Mouse (Mus musculus): ENCODE results near the gene Hmcn2. TPM values are rescaled to one million over a fixed set of nuclear protein-coding genes. Genes with fewer than 3 reads are reported as not detected.

The Hmcn2 gene
- total RNA-seq, 2 experiments from 2014 or later, result 0.21 to 0.32 TPM

GRCm38 (mm10) chr2:31449441-31449815 is 135.2 kb downstream of the Hmcn2 start:
- DNase-seq (ENCODE audit: low spot score in 2 of 2), result peak; percentile 45 to 71
- intact Hi-C loops (cut with DNase I), result no loop called here

DNA sequence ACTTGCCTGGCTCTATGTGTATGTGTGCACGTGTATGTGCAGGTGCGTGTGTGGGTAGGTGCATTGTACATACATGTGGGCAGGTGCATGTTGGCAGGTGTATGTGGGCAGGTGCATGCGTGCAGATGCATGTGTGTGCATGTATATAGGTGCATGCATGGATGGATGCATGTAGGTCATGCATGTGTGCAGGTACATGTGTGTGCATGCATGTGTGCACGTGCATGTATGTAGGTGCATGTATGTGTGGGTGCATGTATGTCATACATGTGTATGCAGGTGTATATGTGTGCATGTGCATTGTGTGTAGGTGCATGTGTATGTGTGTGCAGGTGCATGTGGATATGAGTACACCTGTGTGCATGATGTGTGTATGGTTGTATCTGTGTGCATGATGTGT is 135.7 kb downstream of the Hmcn2 start:
- intact Hi-C loops (cut with DNase I), result no loop called here
- DNase-seq (ENCODE audit: low spot score in 2 of 2), result no peak

DNA sequence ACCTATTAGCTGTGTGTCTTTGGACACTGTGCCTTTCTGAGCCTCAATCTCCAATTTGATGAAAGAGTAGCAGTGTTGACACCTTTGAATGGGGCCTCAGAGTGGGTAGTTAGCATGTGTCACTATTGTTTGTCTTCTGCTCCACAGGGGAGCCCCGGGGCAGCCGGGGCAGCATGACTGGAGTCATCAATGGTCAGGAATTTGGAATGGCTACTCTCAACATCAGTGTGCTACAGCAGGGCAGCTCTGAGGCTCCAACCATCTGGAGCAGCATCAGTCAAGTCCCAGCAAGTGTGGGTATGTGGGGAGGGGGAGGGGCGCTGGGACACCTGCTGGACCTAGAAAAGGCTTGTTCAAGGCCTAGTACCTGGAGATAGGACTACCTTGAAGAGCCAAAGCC is 136.4 kb downstream of the Hmcn2 start:
- intact Hi-C loops (cut with DNase I), result no loop called here

DNA sequence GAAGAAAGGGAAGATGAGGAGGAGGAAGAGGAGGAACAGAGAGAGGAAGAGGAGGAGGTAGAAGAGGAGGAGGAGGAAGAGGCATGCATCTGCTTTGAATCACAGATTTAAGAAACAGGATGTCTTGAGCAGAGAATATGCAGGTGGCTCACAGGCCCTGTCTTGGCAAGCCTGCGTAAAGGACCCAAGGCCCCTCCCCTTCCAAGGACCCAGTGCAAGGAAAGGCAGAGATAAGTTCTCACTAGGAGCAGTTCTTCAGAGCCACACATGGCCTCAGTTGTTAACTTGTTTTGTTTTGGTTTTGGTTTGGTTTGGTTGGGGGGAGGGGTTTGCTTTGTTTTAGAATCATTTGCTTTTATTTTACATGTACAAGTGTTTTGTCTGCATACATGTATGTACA is 137.3 kb downstream of the Hmcn2 start:
- no peak for DNase-seq (ENCODE audit: low spot score in 2 of 2)
- intact Hi-C loops (cut with DNase I), result no loop called here

More for the DNA sequence above, 136.4 kb downstream of the Hmcn2 start:
- DNase-seq (ENCODE audit: low spot score in 2 of 2), result no peak

DNA sequence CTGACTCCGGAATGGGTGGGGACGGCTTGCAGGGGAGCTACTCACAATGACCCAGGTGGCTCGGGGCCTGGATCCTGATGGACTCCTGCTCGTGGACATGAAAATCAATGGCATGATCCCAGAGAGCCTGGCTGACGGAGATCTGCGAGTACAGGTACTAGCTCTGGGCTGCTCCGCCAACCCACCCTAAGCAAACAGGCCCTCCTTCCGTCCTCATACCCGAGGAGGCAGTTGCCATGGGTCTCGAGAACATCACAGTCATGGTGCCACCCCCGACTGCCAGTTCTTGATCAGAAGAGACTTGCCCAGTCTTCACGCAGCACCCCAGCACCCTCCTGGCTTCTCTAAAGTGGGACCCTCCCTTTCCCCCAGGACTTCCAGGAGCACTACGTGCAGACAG is 138.8 kb downstream of the Hmcn2 start:
- DNase-seq (ENCODE audit: low spot score in 2 of 2), result no peak
- intact Hi-C loops (cut with DNase I), result no loop called here

DNA sequence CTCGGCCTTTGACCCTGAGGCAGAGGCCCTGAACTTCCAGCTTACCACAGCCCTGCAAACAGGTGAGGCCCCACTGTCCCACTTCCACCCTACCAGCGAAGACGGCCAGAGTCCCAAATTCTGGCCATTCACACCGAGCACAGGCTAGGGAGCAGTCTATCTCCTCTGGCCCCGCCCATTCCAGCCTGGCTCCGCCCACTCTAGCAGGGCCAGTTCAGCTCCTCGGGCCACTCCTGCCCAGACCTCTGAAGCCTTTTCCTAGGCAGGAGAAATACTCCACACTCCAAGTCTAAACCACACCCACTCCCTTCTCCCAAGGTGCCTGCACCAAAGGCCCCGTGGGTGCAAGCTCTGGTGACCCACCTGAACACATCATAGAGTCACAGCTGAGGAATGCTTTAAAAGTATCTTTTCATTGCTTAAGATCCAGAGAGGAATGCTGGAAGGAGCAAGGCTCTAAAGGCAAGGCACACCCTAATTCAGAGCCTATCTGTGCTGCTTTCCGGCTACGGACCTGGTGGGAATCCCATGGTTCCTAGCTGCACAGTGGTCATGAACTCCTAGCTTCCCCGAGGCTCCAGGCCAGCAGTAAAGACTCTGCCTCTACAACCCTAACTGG is 139.5 kb downstream of the Hmcn2 start:
- DNase-seq (ENCODE audit: low spot score in 2 of 2), result no peak
- intact Hi-C loops (cut with DNase I), result no loop called here

- DNase-seq (ENCODE audit: low spot score in 2 of 2), result peak in 1 of 2 experiments; percentile 31
- intact Hi-C loops (cut with DNase I), result no loop called here
Observed at GRCm38 (mm10) chr2:31454280-31454679, 140.1 kb downstream of the Hmcn2 start.

- intact Hi-C loops (cut with DNase I), result no loop called here
- no peak for DNase-seq (ENCODE audit: low spot score in 2 of 2)
Observed at GRCm38 (mm10) chr2:31455418-31455817, 141.2 kb downstream of the Hmcn2 start.

DNA sequence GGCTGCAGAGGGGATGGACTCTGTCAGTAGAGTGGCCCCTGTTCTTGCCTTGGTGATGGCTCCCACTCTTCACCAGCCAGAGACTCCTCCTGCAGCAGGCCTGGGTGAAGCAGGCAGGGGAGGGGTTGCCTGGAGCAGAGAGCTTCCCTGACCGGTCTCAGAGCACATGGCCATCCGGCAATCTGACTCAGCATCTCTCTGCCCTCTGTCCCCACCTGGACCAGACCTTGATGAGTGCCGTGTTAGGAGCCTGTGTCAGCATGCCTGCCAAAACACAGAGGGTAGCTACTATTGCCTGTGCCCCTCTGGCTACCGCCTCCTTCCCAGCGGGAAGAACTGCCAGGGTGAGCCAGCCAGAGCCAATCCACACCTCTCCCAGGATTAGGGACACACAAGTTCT is 144.2 kb downstream of the Hmcn2 start:
- no peak for DNase-seq (ENCODE audit: low spot score in 2 of 2)
- intact Hi-C loops (cut with DNase I), result no loop called here

DNA sequence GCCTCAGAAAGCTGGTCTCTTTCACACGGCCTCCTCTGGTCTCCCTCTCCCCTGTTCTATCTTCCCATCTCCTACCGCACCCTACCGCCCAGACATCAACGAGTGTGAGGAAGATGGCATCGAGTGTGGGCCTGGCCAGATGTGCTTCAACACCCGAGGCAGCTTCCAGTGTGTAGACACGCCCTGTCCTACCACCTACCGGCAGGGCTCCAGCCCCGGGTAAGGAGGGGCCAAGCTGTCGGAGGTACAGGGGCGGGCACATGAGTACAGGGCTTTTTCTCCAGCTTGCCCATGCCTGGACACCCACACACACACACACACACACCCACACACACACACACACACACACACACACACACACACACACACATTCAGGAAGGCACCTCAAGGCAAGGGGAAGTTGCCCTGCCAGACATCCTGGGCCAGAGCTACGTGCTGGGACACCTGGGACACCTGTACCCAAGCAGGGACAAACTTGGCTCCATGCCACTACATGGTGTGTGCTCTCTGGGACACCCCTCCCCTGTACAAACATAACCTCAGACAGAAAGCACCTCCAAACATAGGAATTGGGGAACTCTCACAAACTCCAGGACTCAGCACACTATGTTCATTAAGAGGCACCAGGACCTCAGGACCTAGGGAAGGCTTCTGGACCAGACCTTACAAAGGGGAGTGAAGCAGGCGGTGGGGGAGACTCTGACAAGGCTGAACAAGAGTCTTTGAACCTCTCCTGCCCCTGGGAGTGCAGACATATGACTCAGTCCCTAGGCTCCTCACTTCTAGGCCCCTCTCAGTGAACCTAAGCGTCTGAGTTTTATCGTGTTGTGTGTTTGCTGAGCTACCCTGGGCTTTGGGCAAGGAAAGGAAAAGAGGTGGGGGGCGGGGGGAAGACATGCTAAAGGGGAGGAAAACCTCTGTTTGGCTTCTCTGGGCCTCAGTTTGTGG is 145.0 kb downstream of the Hmcn2 start:
- DNase-seq (ENCODE audit: low spot score in 2 of 2), result no peak
- intact Hi-C loops (cut with DNase I), result no loop called here

GRCm38 (mm10) chr2:31460025-31460571 is 145.9 kb downstream of the Hmcn2 start:
- DNase-seq (ENCODE audit: low spot score in 2 of 2), result peak; percentile 12 to 31
- intact Hi-C loops (cut with DNase I), result no loop called here

- no peak for DNase-seq (ENCODE audit: low spot score in 2 of 2)
- intact Hi-C loops (cut with DNase I), result no loop called here
Observed at GRCm38 (mm10) chr2:31460920-31461319, 146.7 kb downstream of the Hmcn2 start.

- intact Hi-C loops (cut with DNase I), result no loop called here
- no peak for DNase-seq (ENCODE audit: low spot score in 2 of 2)
Observed at GRCm38 (mm10) chr2:31462051-31462450, 147.8 kb downstream of the Hmcn2 start.

DNA sequence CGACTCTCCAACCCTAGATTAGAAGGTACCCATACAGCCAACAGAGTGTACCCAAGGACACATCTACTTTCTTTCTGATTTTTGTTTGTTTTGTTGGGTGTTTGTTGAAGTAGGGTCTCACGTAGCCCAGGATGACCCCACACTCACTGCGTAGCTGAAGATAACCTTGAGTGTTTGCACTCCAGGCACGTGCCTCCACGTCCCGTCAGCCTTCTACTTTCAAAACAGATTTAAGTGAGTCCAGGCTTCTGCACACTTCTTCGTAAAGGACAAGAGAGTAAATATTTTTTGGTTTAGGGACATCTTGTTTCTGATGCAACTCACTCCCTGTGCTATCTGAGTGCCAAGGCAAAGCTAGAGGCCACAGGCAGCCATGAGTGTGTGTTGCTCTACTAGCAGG is 149.0 kb downstream of the Hmcn2 start:
- intact Hi-C loops (cut with DNase I), result no loop called here
- no peak for DNase-seq (ENCODE audit: low spot score in 2 of 2)

DNA sequence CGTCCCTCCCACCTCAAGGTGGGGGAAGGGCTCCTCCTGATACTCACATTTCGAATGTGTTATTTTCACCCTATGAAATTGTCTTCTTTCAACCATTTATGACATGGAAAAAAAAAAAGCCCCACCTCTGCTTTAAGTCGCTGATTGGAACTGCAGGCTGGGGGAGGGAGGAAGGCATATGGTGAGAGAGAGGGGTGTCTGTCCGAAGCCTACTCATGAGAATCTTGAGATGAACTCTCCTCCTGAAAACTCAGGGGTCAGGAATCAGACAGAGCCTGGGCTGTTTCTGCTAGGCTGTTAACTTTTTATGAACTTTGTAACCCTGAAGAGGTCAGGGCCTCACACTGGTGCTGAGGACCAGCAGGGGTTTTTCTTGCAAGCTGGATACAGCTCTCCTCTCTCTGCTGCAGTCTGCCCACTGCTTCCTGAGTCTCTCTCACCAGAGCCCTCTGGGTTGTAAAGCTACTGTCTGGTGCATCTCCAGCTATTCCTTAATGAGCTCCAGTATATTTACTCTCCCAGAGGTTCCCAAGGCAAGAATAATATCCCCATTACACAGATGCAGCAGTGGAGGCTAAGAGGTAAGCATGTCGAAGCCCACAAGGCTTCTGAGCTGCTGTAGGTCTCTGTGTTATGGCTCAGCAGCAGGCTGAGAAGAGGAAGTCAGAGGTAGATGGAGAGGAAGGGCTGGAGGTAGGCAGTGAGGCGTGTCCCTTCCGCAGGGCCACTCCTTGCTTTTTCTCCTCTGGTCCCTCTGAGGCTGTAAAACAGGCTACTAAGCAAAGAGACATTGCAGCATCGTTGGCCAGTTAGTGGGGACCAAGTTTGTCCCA is 149.7 kb downstream of the Hmcn2 start:
- intact Hi-C loops (cut with DNase I), result no loop called here
- DNase-seq (ENCODE audit: low spot score in 2 of 2), result no peak

GRCm38 (mm10) chr2:31464529-31464910 is 150.3 kb downstream of the Hmcn2 start:
- intact Hi-C loops (cut with DNase I), result no loop called here

DNA sequence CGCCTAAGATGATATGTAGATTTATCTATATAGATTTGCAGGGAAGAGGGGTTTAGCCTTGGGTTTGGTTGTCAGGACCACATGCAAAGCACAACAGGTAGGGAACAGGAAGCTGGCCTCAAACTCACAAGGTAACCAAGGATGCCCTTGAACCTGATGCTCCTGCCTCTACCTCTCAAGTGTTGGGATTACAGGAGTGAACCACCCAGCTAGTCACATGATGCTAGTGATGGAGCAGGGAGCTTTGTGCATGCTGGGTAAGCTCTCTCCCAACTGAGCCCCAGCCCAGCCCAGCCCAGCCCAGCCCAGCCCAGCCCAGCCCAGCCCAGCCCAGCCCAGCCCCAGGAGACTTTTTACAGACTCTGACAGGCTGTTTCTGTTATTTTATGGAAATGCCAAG is 153.2 kb downstream of the Hmcn2 start:
- intact Hi-C loops (cut with DNase I), result no loop called here
- DNase-seq (ENCODE audit: low spot score in 2 of 2), result no peak

More at GRCm38 (mm10) chr2:31464529-31464910, 150.3 kb downstream of the Hmcn2 start:
- no peak for DNase-seq (ENCODE audit: low spot score in 2 of 2)

- intact Hi-C loops (cut with DNase I), result no loop called here
- DNase-seq (ENCODE audit: low spot score in 2 of 2), result no peak
Observed at GRCm38 (mm10) chr2:31468857-31469256, 154.6 kb downstream of the Hmcn2 start.

- intact Hi-C loops (cut with DNase I), result no loop called here
- DNase-seq (ENCODE audit: low spot score in 2 of 2), result no peak
Observed at GRCm38 (mm10) chr2:31469480-31469879, 155.3 kb downstream of the Hmcn2 start.

All from left cerebral cortex, postnatal 25 days (tissue).